Mouse (Mus musculus): ENCODE data around the gene Pygl. TPM values are rescaled to one million over a fixed set of nuclear protein-coding genes. Genes with fewer than 3 reads are reported as not detected.
A peak's percentile ranks its signal among the peaks of the same experiment; 100 is the strongest.

Pygl gene
- polyA plus RNA-seq, 1 experiment = 4.8 TPM

- H3K27ac ChIP-seq (ENCODE audit: insufficient read depth, low read length) = no peak overlapping the region
- no peaks in the 10 kb centered on the region for H3K27me3 ChIP-seq (ENCODE audit: control insufficient read depth, insufficient read depth, low read length, poor library complexity, severe bottlenecking)
- H3K4me1 ChIP-seq (ENCODE audit: control insufficient read depth, insufficient read depth, low read length) = no peaks in the 10 kb centered on the region
- no peak for TF ChIP-seq EP300 (IDR thresholded peaks at IDR 0.05; ENCODE audit: insufficient read depth, low read depth, low read length)
- TF ChIP-seq POLR2A (IDR thresholded peaks at IDR 0.05; ENCODE audit: insufficient read depth, low read length) = no peak
- TF ChIP-seq CTCF (IDR thresholded peaks at IDR 0.05; ENCODE audit: low read depth, low read length) = no peak
- no peak overlapping the region for H3K4me3 ChIP-seq (ENCODE audit: low read depth, low read length)
- no peaks in the 10 kb centered on the region for H3K36me3 ChIP-seq (ENCODE audit: control insufficient read depth, insufficient read depth, low read length, poor library complexity, severe bottlenecking)
- no peak overlapping the region for H3K9ac ChIP-seq (ENCODE audit: low read depth, poor library complexity, severe bottlenecking)
- H3K9me3 ChIP-seq (replicated peaks; ENCODE audit: control insufficient read depth, insufficient read depth, low read length, poor library complexity, severe bottlenecking) = no peaks in the 10 kb centered on the region
Observed at GRCm38 (mm10) chr12:70157292-70158066, 73.8 kb downstream of the Pygl start.

- Histone ChIP-seq H3K27ac (ENCODE audit: insufficient read depth, low read length) (no peak overlapping the region), H3K36me3 (ENCODE audit: control insufficient read depth, insufficient read depth, low read length, poor library complexity, severe bottlenecking) (no peaks in the 10 kb centered on the region), H3K27me3 (ENCODE audit: control insufficient read depth, insufficient read depth, low read length, poor library complexity, severe bottlenecking) (no peaks in the 10 kb centered on the region), H3K4me3 (ENCODE audit: low read depth, low read length) (no peak overlapping the region), H3K9ac (ENCODE audit: low read depth, poor library complexity, severe bottlenecking) (no peak overlapping the region), H3K9me3 (replicated peaks; ENCODE audit: control insufficient read depth, insufficient read depth, low read length, poor library complexity, severe bottlenecking) (no peaks in the 10 kb centered on the region), H3K4me1 (ENCODE audit: control insufficient read depth, insufficient read depth, low read length) (no peaks in the 10 kb centered on the region)
- TF ChIP-seq CTCF (IDR thresholded peaks at IDR 0.05; ENCODE audit: low read depth, low read length) (no peak), EP300 (IDR thresholded peaks at IDR 0.05; ENCODE audit: insufficient read depth, low read depth, low read length) (no peak), POLR2A (IDR thresholded peaks at IDR 0.05; ENCODE audit: insufficient read depth, low read length) (no peak)
Observed at GRCm38 (mm10) chr12:70156222-70156621, 75.1 kb downstream of the Pygl start.

GRCm38 (mm10) chr12:70153842-70154241, 77.4 kb downstream of the Pygl start, which contains the start of gene Abhd12b:
Gene Abhd12b, plus strand, starts transcription at chr12:70154142.
- no peaks in the 10 kb centered on the region for H3K36me3 ChIP-seq (ENCODE audit: control insufficient read depth, insufficient read depth, low read length, poor library complexity, severe bottlenecking)
- H3K4me3 ChIP-seq (ENCODE audit: low read depth, low read length) = no peak within 1 kb of the TSS
- H3K27ac ChIP-seq (ENCODE audit: insufficient read depth, low read length) = no peak within 1 kb of the TSS
- no peaks in the 10 kb centered on the region for H3K4me1 ChIP-seq (ENCODE audit: control insufficient read depth, insufficient read depth, low read length)
- no peaks in the 10 kb centered on the region for H3K9me3 ChIP-seq (replicated peaks; ENCODE audit: control insufficient read depth, insufficient read depth, low read length, poor library complexity, severe bottlenecking)
- no peaks in the 10 kb centered on the region for H3K27me3 ChIP-seq (ENCODE audit: control insufficient read depth, insufficient read depth, low read length, poor library complexity, severe bottlenecking)
- TF ChIP-seq POLR2A (IDR thresholded peaks at IDR 0.05; ENCODE audit: insufficient read depth, low read length) (no peak), CTCF (IDR thresholded peaks at IDR 0.05; ENCODE audit: low read depth, low read length) (no peak), EP300 (IDR thresholded peaks at IDR 0.05; ENCODE audit: insufficient read depth, low read depth, low read length) (no peak)
- no peak within 1 kb of the TSS for H3K9ac ChIP-seq (ENCODE audit: low read depth, poor library complexity, severe bottlenecking)

- no peak for TF ChIP-seq EP300 (IDR thresholded peaks at IDR 0.05; ENCODE audit: insufficient read depth, low read depth, low read length)
- TF ChIP-seq CTCF (IDR thresholded peaks at IDR 0.05; ENCODE audit: low read depth, low read length) = no peak
- Histone ChIP-seq H3K4me1 (ENCODE audit: control insufficient read depth, insufficient read depth, low read length) (no peaks in the 10 kb centered on the region), H3K4me3 (ENCODE audit: low read depth, low read length) (no peak overlapping the region), H3K27ac (ENCODE audit: insufficient read depth, low read length) (no peak overlapping the region), H3K9ac (ENCODE audit: low read depth, poor library complexity, severe bottlenecking) (no peak overlapping the region), H3K9me3 (replicated peaks; ENCODE audit: control insufficient read depth, insufficient read depth, low read length, poor library complexity, severe bottlenecking) (no peaks in the 10 kb centered on the region), H3K27me3 (ENCODE audit: control insufficient read depth, insufficient read depth, low read length, poor library complexity, severe bottlenecking) (no peaks in the 10 kb centered on the region), H3K36me3 (ENCODE audit: control insufficient read depth, insufficient read depth, low read length, poor library complexity, severe bottlenecking) (no peaks in the 10 kb centered on the region)
Observed at GRCm38 (mm10) chr12:70148631-70149265, 82.5 kb downstream of the Pygl start.

GRCm38 (mm10) chr12:70147986-70148630, 83.2 kb downstream of the Pygl start:
- TF ChIP-seq CTCF (IDR thresholded peaks at IDR 0.05; ENCODE audit: low read depth, low read length) (no peak), EP300 (IDR thresholded peaks at IDR 0.05; ENCODE audit: insufficient read depth, low read depth, low read length) (0 out of 2 replicates have a peak, but pooled peaks have one; percentile 30)
- H3K9ac ChIP-seq (ENCODE audit: low read depth, poor library complexity, severe bottlenecking) = no peak overlapping the region
- no peak overlapping the region for H3K27ac ChIP-seq (ENCODE audit: insufficient read depth, low read length)

GRCm38 (mm10) chr12:70145586-70145985, 85.7 kb downstream of the Pygl start:
- Histone ChIP-seq H3K4me1 (ENCODE audit: control insufficient read depth, insufficient read depth, low read length) (no peaks in the 10 kb centered on the region), H3K27me3 (ENCODE audit: control insufficient read depth, insufficient read depth, low read length, poor library complexity, severe bottlenecking) (no peaks in the 10 kb centered on the region)
- no peak for TF ChIP-seq CTCF (IDR thresholded peaks at IDR 0.05; ENCODE audit: low read depth, low read length)
- no peak for TF ChIP-seq POLR2A (IDR thresholded peaks at IDR 0.05; ENCODE audit: insufficient read depth, low read length)
- no peak for TF ChIP-seq EP300 (IDR thresholded peaks at IDR 0.05; ENCODE audit: insufficient read depth, low read depth, low read length)

More at GRCm38 (mm10) chr12:70147986-70148630, 83.2 kb downstream of the Pygl start:
- H3K9me3 ChIP-seq (replicated peaks; ENCODE audit: control insufficient read depth, insufficient read depth, low read length, poor library complexity, severe bottlenecking) = no peaks in the 10 kb centered on the region
- H3K4me3 ChIP-seq (ENCODE audit: low read depth, low read length) = no peak overlapping the region
- H3K4me1 ChIP-seq (ENCODE audit: control insufficient read depth, insufficient read depth, low read length) = no peaks in the 10 kb centered on the region
- H3K27me3 ChIP-seq (ENCODE audit: control insufficient read depth, insufficient read depth, low read length, poor library complexity, severe bottlenecking) = no peaks in the 10 kb centered on the region
- H3K36me3 ChIP-seq (ENCODE audit: control insufficient read depth, insufficient read depth, low read length, poor library complexity, severe bottlenecking) = no peaks in the 10 kb centered on the region

More at GRCm38 (mm10) chr12:70145586-70145985, 85.7 kb downstream of the Pygl start:
- Histone ChIP-seq H3K9me3 (replicated peaks; ENCODE audit: control insufficient read depth, insufficient read depth, low read length, poor library complexity, severe bottlenecking) (no peaks in the 10 kb centered on the region), H3K9ac (ENCODE audit: low read depth, poor library complexity, severe bottlenecking) (no peak overlapping the region), H3K36me3 (ENCODE audit: control insufficient read depth, insufficient read depth, low read length, poor library complexity, severe bottlenecking) (no peaks in the 10 kb centered on the region), H3K4me3 (ENCODE audit: low read depth, low read length) (no peak overlapping the region), H3K27ac (ENCODE audit: insufficient read depth, low read length) (no peak overlapping the region)
